Mouse (Mus musculus) ZHBTc4 (cell line): Measurements from ENCODE around the gene Sys1.

ENCODE experiments used
- DNase-seq: peaks from one replicate; pipeline ENCODE4 v3.0.0-alpha.2; 2011; ENCODE audit warnings: low read depth, low spot score

Sys1 gene

DNA sequence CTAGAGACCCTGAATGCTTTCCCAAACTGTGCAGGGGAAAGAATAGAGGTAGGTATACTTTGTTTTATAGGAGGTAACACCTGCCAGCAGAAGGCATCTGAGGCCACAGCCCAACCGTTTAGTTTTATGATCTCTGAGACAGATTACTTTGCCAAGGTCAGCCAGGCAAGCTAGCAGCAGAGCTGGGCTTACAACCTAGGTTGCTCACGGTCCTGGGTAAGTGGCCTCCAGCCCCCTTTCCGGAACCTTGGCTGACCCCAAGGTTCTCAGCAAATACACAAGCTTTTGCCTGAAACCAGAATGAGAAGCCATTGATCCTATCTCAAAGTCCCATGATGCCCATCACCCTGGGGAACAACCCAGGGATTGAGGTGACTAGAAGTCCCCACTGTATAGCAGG is 22.1 kb upstream of the Sys1 start:
- no peak for DNase-seq

DNA sequence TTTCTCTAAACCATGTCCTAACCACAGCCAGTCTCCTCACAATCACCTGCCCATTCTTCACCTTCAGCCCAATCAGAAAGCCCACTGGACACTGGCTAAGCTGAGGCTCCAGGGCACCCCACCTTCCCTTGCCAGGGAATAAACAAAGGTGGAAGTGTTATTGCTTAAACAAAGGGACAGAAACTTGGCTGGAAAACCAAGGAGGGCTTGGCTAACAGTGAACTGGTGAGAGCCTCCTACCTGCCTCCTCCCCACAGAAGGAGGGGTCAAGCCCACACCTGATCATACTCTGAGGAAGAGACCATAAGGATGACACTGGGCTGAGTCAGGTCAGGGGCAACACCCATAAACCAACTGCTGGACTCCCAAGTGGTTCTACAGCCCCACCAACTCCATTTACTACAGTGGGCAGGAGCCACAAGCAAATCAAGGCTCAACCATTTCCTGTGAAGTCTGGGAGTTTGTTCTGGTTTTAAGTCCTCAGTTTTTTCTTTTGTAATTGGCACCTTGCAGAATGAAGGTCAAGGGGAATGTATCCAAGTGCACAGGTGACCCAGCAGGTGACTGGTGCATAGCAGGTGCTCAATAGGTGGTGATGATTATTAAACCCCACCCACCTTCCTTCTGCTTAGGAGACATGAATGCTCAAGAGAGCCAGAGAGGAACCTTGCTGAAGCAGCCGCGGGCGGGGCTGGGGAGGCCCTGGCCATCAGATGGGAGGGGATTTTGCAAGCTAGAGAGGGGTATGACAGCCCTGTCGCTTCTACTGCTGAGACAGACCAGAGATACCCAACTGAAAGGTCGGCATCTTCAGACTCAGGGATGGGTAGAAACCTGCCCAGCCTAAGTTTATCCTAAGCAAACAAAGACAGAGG is 21.3 kb upstream of the Sys1 start:
- peak; percentile 53 for DNase-seq

GRCm38 (mm10) chr2:164436215-164436913 is 20.4 kb upstream of the Sys1 start:
- DNase-seq: no peak

GRCm38 (mm10) chr2:164436961-164437360 is 19.8 kb upstream of the Sys1 start:
- DNase-seq: no peak

DNA sequence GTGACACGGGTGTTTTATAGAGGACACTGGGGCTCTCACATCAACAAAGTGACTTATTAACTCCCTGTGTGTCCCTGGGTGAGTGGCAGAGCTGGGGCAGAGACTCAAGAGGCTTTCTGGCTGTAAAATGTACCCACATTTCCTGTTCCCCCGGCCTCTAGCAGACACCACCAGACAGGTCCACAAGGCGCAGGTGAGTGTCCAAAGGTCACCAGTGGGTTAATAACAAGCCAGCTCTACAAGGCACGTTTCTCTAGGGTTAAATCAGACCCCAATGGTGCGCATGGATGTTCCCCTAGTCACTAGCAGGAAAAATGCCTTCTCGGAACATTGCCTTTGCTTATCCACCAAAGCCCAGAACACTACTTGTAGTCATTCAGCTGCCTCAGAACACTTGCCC is 19.1 kb upstream of the Sys1 start:
- no peak for DNase-seq

DNA sequence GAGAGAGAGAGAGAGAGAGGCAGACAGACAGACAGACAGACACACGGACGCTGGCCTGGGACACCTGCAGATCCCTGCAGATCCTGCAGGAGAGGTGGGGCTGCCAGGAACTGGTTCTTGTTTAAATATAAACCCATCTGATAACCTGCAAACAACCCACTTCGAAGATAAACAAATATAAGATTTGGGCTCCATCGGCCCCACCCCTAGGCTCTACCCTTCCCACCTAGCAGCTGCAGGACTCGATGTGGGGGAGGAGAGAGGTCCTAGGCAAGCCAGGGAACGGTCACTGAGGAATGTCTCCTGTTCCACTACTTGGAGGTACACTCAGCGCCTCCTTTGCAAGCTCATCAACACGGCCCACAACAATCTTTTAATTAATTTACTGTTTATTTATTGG is 18.5 kb upstream of the Sys1 start:
- no peak for DNase-seq

DNA sequence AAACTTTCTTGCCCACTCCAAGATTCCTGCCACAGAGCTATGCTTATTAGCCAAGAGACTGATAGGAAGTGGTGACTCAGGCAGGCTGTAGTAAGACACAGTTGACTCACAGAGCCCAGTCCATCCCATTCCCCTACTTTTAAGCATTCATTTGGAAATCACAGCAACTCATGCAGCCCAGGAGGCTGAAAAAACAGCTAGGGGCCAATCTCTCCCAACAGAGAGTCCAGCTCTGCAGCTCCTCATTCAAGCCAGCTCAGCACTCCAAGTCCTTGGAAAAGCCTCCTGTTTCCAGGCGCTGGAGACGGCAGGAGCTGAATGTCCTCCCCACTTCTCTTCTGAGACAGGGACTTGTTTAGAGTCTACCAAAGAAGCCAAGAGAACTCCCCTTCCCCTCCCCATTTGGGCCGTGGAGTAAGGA is 17.8 kb upstream of the Sys1 start:
- no peak for DNase-seq

- DNase-seq: no peak
These were observed 16.4 kb upstream of the Sys1 start for GRCm38 (mm10) chr2:164440314-164440713.

DNA sequence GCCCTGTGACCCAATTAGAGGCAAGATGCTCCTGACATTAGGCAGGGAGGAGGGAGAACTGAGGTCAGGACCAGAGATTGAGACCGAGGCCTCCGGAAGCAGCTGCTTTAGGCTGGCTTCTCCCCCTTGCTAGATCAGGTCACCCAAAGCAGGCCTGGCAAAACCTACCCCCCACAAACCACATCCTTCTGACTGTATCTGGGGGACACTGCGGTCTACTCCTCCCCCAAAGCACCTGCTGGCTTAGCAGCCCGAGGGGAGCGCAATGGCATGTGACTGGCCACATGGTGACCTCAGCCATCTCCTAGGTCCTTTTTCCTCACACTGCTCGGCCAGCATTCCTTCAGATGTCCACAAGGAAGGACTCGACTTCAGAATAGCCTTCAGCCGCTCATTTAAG is 15.6 kb upstream of the Sys1 start:
- DNase-seq: no peak

DNA sequence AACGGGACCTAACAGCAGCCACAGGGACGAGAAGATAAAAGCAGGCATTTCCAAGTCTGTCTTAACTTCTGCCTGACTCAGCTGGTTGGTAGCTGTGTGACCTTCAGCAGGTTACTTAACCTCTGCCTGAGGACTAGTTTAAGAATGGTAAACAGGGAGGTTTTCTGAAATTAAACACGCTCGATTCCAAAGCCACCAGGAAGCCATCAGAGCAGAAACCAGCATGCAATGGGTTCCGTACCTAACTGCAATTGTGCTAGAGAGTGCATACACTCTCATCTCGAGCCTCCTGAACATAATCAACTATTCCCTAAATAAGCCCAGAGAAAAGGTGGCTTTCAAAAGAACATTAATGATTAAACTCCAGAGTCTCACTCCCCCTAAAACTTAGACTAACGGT is 15.0 kb upstream of the Sys1 start:
- no peak for DNase-seq

- DNase-seq: no peak
These were observed 14.3 kb upstream of the Sys1 start for GRCm38 (mm10) chr2:164442315-164443050.

GRCm38 (mm10) chr2:164443051-164443437 is 13.7 kb upstream of the Sys1 start:
- DNase-seq: peak; percentile 96

GRCm38 (mm10) chr2:164443460-164444000 is 13.2 kb upstream of the Sys1 start, which contains the start of gene Sdc4:
TSS of gene Sdc4 (minus strand) at chr2:164443887.
- no peak for DNase-seq

- DNase-seq: no peak
These were observed 12.1 kb upstream of the Sys1 start for GRCm38 (mm10) chr2:164444701-164445100.

DNA sequence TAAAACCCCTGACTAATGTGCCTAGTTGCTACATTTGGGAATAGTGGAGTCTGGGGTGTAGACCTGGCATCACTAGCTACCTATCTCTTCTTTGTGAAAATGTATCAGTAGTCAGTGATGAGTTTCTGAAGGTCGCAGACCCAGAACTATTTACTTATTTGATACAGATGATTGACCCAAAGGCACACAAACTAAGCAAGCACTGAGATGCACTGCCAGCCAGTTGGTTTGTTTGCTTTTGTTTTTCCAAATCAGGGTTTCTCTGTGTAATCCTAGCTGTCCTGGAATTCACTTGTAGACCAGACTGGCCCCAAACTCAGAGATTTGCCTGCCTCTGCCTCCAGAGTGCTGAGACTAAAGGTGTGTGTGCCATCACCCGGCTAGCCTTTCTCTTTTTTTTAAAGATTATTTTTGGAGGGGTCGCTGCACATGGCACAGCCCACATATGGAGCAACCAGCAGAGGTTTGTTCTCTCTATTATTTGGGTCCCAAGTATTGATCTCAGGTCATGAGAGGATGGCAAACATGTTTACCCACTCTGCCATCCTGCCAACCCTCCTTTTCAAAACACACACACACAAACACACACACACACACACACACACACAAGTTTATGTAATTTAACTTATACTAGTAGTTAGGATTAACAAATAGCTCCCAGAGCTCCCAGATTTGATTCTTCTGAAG is 11.2 kb upstream of the Sys1 start:
- no peak for DNase-seq

DNA sequence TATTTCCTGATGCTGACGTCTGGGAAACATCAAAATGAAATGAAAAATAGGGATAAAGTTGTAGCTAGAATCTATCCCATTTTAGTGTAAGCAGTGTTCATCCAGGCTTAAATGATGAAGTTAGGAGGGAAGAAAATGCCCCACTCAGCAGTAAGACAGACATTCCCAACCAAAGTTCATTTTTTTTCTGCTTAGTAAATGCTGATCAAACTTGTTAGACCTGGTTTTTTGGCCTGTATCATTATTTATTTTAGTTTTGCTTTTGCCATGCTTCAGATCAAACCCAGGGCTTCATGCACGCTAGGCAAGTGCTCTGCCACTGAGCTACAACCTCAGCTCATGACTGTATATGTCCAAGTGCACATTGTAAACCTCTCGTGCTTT is 10.7 kb upstream of the Sys1 start:
- DNase-seq: no peak

- DNase-seq: no peak
These were observed 8.6 kb upstream of the Sys1 start for GRCm38 (mm10) chr2:164448140-164448539.

DNA sequence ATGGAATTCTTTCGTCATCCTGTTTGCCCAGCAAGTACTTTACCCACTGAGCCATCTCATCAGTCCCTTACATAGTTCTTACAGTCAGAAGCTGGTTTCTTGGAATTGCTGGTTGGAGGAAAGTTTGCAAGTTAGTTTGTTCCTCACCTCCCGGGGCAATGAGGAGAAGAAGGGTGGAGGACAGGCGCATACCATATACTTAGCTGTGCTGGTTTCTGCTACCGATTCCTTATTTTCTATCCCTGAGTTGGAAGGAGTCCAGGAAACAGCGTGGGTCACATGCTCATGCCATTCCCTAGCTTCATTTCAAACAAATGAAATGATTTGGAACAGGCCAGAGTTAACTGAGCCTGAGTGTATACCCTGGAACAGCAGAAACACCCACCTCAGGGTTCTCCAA is 7.8 kb upstream of the Sys1 start:
- DNase-seq: no peak

GRCm38 (mm10) chr2:164449341-164450042 is 7.3 kb upstream of the Sys1 start:
- DNase-seq: no peak

DNA sequence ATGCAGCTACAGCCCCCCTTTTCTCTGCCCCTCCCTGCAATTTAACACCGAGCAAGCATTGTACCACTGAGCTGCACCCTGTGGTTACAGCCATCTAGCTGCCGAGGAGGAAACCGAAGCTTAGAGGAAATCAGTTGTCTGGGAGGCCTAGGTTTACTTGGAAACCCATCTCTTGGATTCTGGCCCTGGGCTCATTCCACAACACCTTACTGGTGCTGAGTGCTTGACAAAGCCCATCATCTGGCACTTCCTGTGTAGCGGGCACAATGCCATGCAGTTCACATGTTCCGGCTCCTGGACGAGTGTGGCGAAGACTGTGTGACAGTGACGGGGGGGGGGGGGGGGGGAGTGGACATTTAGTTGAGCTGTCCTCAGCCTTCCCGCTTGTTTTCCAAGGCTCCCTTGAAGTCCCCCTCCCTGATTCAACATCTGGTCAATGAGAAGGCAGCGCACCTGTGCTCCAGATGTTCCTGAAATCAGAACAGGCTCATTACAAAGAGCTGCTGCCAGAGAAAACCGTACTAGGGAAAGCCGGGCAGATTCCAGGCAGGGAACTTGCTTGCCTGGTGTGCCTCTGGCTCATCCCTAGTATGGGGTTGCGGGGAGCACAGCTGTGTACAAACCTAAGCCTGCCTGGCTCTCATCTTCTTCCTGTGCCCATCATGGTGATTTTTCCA is 4.6 kb upstream of the Sys1 start:
- peak; percentile 40 for DNase-seq
